Mouse (Mus musculus): ENCODE results near the gene Olfr156. TPM values are rescaled to one million over a fixed set of nuclear protein-coding genes. Genes with fewer than 3 reads are reported as not detected.

The Olfr156 gene
- polyA plus RNA-seq (2014; fragmentation: Nextera tagmentation; extraction: Ambion mirVana), result not detected in 2 replicates

GRCm38 (mm10) chr4:43823845-43824337 is at the start of gene Olfr156:
Gene Olfr156, minus strand, starts transcription at chr4:43823895.
- no peak within 1 kb of the TSS for H3K4me3 ChIP-seq (ENCODE audit: control insufficient read depth in 1 of 2, insufficient read depth in 1 of 2, low read depth in 1 of 2, low read length in 2 of 2)
- H3K9ac ChIP-seq (ENCODE audit: low read length), result no peak within 1 kb of the TSS
- ATAC-seq (ENCODE audit: insufficient number of reproducible peaks, insufficient read depth, low FRiP score, low read depth), result no peak
- no peak within 1 kb of the TSS for H3K4me2 ChIP-seq (ENCODE audit: low read length)
- 11% methylated on average over 7 of the region's 7 CpGs for WGBS
- H3K9me3 ChIP-seq (ENCODE audit: control insufficient read depth, low read length), result no peaks in the 10 kb centered on the region
- no peaks in the 10 kb centered on the region for H3K36me3 ChIP-seq (ENCODE audit: control insufficient read depth, insufficient read depth, low read length)
- H3K4me1 ChIP-seq (ENCODE audit: control insufficient read depth in 2 of 2, insufficient read depth in 2 of 2, low read length in 2 of 2), result no peaks in the 10 kb centered on the region
- H3K27ac ChIP-seq (replicated peaks in 1 of 2; ENCODE audit: control insufficient read depth in 1 of 2, insufficient read depth in 1 of 2, low read depth in 2 of 2, low read length in 2 of 2), result no peak within 1 kb of the TSS
- H3K27me3 ChIP-seq (ENCODE audit: control insufficient read depth, insufficient read depth, low read length), result no peaks in the 10 kb centered on the region

GRCm38 (mm10) chr4:43869821-43870220 is 46.1 kb upstream of the Olfr156 start:
- no peak for ATAC-seq (ENCODE audit: insufficient number of reproducible peaks, insufficient read depth, low FRiP score, low read depth)
- Histone ChIP-seq H3K27ac (replicated peaks in 1 of 2; ENCODE audit: control insufficient read depth in 1 of 2, insufficient read depth in 1 of 2, low read depth in 2 of 2, low read length in 2 of 2) (no peak overlapping the region), H3K27me3 (ENCODE audit: control insufficient read depth, insufficient read depth, low read length) (no peaks in the 10 kb centered on the region), H3K36me3 (ENCODE audit: control insufficient read depth, insufficient read depth, low read length) (no peaks in the 10 kb centered on the region), H3K4me1 (ENCODE audit: control insufficient read depth in 2 of 2, insufficient read depth in 2 of 2, low read length in 2 of 2) (no peaks in the 10 kb centered on the region), H3K9ac (ENCODE audit: low read length) (no peak overlapping the region), H3K9me3 (ENCODE audit: control insufficient read depth, low read length) (no peaks in the 10 kb centered on the region), H3K4me2 (ENCODE audit: low read length) (no peak overlapping the region), H3K4me3 (ENCODE audit: control insufficient read depth in 1 of 2, insufficient read depth in 1 of 2, low read depth in 1 of 2, low read length in 2 of 2) (no peak overlapping the region)
- 85% methylated on average over 10 of the region's 10 CpGs for WGBS

GRCm38 (mm10) chr4:43863298-43863697 is 39.6 kb upstream of the Olfr156 start:
- no peaks in the 10 kb centered on the region for H3K36me3 ChIP-seq (ENCODE audit: control insufficient read depth, insufficient read depth, low read length)
- H3K27me3 ChIP-seq (ENCODE audit: control insufficient read depth, insufficient read depth, low read length), result no peaks in the 10 kb centered on the region
- H3K27ac ChIP-seq (replicated peaks in 1 of 2; ENCODE audit: control insufficient read depth in 1 of 2, insufficient read depth in 1 of 2, low read depth in 2 of 2, low read length in 2 of 2), result no peak overlapping the region
- H3K4me3 ChIP-seq (ENCODE audit: control insufficient read depth in 1 of 2, insufficient read depth in 1 of 2, low read depth in 1 of 2, low read length in 2 of 2), result no peak overlapping the region
- no peaks in the 10 kb centered on the region for H3K4me1 ChIP-seq (ENCODE audit: control insufficient read depth in 2 of 2, insufficient read depth in 2 of 2, low read length in 2 of 2)
- ATAC-seq (ENCODE audit: insufficient number of reproducible peaks, insufficient read depth, low FRiP score, low read depth), result no peak
- no peaks in the 10 kb centered on the region for H3K9me3 ChIP-seq (ENCODE audit: control insufficient read depth, low read length)
- 64% methylated on average over 4 of the region's 4 CpGs for WGBS
- no peak overlapping the region for H3K4me2 ChIP-seq (ENCODE audit: low read length)
- no peak overlapping the region for H3K9ac ChIP-seq (ENCODE audit: low read length)

GRCm38 (mm10) chr4:43860744-43861519 is 37.2 kb upstream of the Olfr156 start:
- H3K4me1 ChIP-seq (ENCODE audit: control insufficient read depth in 2 of 2, insufficient read depth in 2 of 2, low read length in 2 of 2), result no peaks in the 10 kb centered on the region
- H3K4me2 ChIP-seq (ENCODE audit: low read length), result peak overlapping the region; percentile 35
- no peaks in the 10 kb centered on the region for H3K27me3 ChIP-seq (ENCODE audit: control insufficient read depth, insufficient read depth, low read length)
- H3K9ac ChIP-seq (ENCODE audit: low read length), result no peak overlapping the region
- no peak for ATAC-seq (ENCODE audit: insufficient number of reproducible peaks, insufficient read depth, low FRiP score, low read depth)
- H3K4me3 ChIP-seq (ENCODE audit: control insufficient read depth in 1 of 2, insufficient read depth in 1 of 2, low read depth in 1 of 2, low read length in 2 of 2), result no peak overlapping the region
- H3K36me3 ChIP-seq (ENCODE audit: control insufficient read depth, insufficient read depth, low read length), result no peaks in the 10 kb centered on the region
- 10% methylated on average over 14 of the region's 14 CpGs for WGBS
- no peaks in the 10 kb centered on the region for H3K9me3 ChIP-seq (ENCODE audit: control insufficient read depth, low read length)
- H3K27ac ChIP-seq (replicated peaks in 1 of 2; ENCODE audit: control insufficient read depth in 1 of 2, insufficient read depth in 1 of 2, low read depth in 2 of 2, low read length in 2 of 2), result no peak overlapping the region

- H3K4me3 ChIP-seq (ENCODE audit: control insufficient read depth in 1 of 2, insufficient read depth in 1 of 2, low read depth in 1 of 2, low read length in 2 of 2), result no peak overlapping the region
- ATAC-seq (ENCODE audit: insufficient number of reproducible peaks, insufficient read depth, low FRiP score, low read depth), result no peak
- no peaks in the 10 kb centered on the region for H3K9me3 ChIP-seq (ENCODE audit: control insufficient read depth, low read length)
- no peak overlapping the region for H3K27ac ChIP-seq (replicated peaks in 1 of 2; ENCODE audit: control insufficient read depth in 1 of 2, insufficient read depth in 1 of 2, low read depth in 2 of 2, low read length in 2 of 2)
- H3K9ac ChIP-seq (ENCODE audit: low read length), result no peak overlapping the region
- WGBS, result 75% methylated on average over 10 of the region's 10 CpGs
- H3K4me1 ChIP-seq (ENCODE audit: control insufficient read depth in 2 of 2, insufficient read depth in 2 of 2, low read length in 2 of 2), result no peaks in the 10 kb centered on the region
- no peak overlapping the region for H3K4me2 ChIP-seq (ENCODE audit: low read length)
- H3K36me3 ChIP-seq (ENCODE audit: control insufficient read depth, insufficient read depth, low read length), result no peaks in the 10 kb centered on the region
- no peaks in the 10 kb centered on the region for H3K27me3 ChIP-seq (ENCODE audit: control insufficient read depth, insufficient read depth, low read length)
Measured at GRCm38 (mm10) chr4:43859886-43860285, 36.2 kb upstream of the Olfr156 start.

- ATAC-seq (ENCODE audit: insufficient number of reproducible peaks, insufficient read depth, low FRiP score, low read depth), result no peak
- no peaks in the 10 kb centered on the region; a peak in 1 of 4 replicates for H3K4me1 ChIP-seq (ENCODE audit: control insufficient read depth in 2 of 2, insufficient read depth in 2 of 2, low read length in 2 of 2)
Measured at GRCm38 (mm10) chr4:43854101-43854500, 30.4 kb upstream of the Olfr156 start.

GRCm38 (mm10) chr4:43851265-43851664 is 27.6 kb upstream of the Olfr156 start, which contains the start of gene Olfr155:
Gene Olfr155, plus strand, starts transcription at chr4:43851565.
- Histone ChIP-seq H3K36me3 (ENCODE audit: control insufficient read depth, insufficient read depth, low read length) (no peaks in the 10 kb centered on the region), H3K27ac (replicated peaks in 1 of 2; ENCODE audit: control insufficient read depth in 1 of 2, insufficient read depth in 1 of 2, low read depth in 2 of 2, low read length in 2 of 2) (no peak within 1 kb of the TSS), H3K9ac (ENCODE audit: low read length) (no peak within 1 kb of the TSS), H3K4me1 (ENCODE audit: control insufficient read depth in 2 of 2, insufficient read depth in 2 of 2, low read length in 2 of 2) (no peaks in the 10 kb centered on the region; a peak in 1 of 4 replicates), H3K4me2 (ENCODE audit: low read length) (no peak within 1 kb of the TSS), H3K4me3 (ENCODE audit: control insufficient read depth in 1 of 2, insufficient read depth in 1 of 2, low read depth in 1 of 2, low read length in 2 of 2) (no peak within 1 kb of the TSS), H3K27me3 (ENCODE audit: control insufficient read depth, insufficient read depth, low read length) (no peaks in the 10 kb centered on the region), H3K9me3 (ENCODE audit: control insufficient read depth, low read length) (no peaks in the 10 kb centered on the region)
- 75% methylated on average over 6 of the region's 6 CpGs for WGBS
- ATAC-seq (ENCODE audit: insufficient number of reproducible peaks, insufficient read depth, low FRiP score, low read depth), result no peak

More at GRCm38 (mm10) chr4:43854101-43854500, 30.4 kb upstream of the Olfr156 start:
- Histone ChIP-seq H3K4me2 (ENCODE audit: low read length) (no peak overlapping the region), H3K4me3 (ENCODE audit: control insufficient read depth in 1 of 2, insufficient read depth in 1 of 2, low read depth in 1 of 2, low read length in 2 of 2) (no peak overlapping the region), H3K36me3 (ENCODE audit: control insufficient read depth, insufficient read depth, low read length) (no peaks in the 10 kb centered on the region), H3K9me3 (ENCODE audit: control insufficient read depth, low read length) (no peaks in the 10 kb centered on the region), H3K27me3 (ENCODE audit: control insufficient read depth, insufficient read depth, low read length) (no peaks in the 10 kb centered on the region), H3K9ac (ENCODE audit: low read length) (no peak overlapping the region), H3K27ac (replicated peaks in 1 of 2; ENCODE audit: control insufficient read depth in 1 of 2, insufficient read depth in 1 of 2, low read depth in 2 of 2, low read length in 2 of 2) (no peak overlapping the region)
- WGBS, result 60% methylated on average over 8 of the region's 8 CpGs
